Mouse (Mus musculus) ovary, adult 18-20 months (tissue): ENCODE data around the gene Ccdc63.

Experiments
- DNase-seq: peaks from one replicate; pipeline ENCODE4 v3.0.0; 2022; ENCODE audit warnings: low spot score, mixed read lengths

Gene Ccdc63

DNA sequence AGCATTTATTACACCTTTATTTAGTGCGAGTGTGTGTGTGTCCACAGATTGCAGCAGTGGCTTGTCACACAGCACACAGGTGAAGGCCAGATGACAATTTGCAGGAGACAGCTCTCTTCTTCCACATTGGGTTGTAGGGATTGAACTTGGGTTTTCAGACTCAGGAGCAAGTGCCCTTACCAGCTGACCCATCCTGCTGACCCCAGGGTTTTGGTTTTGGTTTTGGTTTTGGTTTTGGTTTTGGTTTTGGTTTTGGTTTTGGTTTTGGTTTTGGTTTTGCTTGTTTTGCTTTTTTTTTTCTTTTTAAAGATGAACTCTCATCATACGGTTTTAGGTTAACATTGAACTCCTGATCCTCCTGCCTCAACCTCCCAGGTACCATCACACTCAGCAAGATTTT is 57.3 kb downstream of the Ccdc63 start:
- DNase-seq, result no peak

DNA sequence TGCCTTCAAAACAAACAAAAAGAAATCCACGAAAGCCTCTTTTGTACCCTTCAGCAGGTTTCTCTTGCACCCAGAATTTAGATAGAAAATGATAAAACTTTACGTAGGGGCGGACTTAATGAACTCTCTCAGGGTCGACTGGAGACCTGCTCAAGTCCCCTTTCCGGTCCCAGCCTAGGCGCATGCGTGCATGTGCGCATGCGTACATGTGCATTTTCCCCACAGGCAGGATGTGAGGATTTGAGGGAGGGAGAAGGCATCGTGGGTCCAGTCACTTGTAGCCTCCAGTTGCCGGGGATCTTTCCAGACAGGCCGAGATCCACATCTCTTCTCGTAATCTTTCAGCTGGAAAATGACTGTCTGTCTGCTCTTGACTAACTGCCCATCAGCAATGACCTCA is 59.2 kb downstream of the Ccdc63 start:
- no peak for DNase-seq

DNA sequence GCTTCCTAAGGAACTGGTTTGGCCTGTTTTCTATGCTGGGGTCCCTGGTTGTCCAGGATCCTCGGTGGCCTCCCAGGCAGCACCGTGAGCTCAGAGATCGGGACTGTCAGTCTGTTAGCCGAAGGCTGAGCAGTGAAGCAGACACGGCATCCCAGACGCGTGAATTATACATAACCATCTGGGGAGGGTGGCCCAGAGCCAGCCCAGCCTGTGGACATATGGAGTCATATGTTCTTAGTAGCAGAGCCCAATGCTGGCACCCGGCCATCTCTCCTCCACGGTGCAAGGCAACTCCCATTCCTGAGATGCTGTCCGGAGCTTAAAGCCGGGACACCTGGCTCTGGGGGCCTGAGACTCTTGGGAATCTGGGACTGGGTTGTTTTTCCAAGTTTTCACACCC is 59.7 kb downstream of the Ccdc63 start:
- no peak for DNase-seq

DNA sequence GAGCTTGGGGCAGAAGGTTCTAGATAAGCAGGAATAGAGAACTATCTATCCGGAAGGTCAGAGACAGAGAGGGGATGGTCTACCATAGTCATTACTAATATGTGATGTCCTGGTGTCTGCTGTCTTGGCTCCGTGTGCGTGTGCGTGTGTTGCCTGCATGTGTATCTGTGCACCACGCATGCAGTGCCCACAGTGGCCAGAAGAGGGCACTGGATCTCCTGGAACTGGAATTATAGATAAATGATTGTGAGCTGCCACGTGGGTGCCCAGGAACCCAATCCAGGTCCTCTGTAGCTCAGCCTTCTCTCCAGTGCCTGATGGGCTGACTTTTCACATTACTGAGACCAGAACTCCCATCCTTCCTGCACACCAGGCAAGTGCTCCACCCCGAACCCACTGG is 60.8 kb downstream of the Ccdc63 start:
- DNase-seq, result no peak

DNA sequence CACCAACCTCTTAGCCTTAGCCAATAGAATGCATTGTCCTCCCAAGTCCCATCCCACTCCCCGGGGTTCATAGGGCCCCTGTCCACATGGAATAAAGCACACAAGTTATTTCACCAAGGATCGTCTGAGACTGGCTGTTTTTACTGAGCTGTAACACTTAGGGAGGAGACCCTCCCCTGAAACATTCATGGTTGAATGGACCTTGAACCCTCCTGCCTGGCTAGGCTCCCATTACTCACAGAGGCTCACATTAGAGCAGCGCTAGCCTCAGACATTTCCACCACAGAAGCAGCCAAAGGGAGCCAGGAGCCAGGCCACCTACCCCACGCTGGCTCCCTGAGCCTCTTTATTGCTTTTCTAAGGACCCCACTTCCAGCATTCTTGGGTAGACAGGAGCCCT is 63.4 kb downstream of the Ccdc63 start:
- DNase-seq, result no peak

DNA sequence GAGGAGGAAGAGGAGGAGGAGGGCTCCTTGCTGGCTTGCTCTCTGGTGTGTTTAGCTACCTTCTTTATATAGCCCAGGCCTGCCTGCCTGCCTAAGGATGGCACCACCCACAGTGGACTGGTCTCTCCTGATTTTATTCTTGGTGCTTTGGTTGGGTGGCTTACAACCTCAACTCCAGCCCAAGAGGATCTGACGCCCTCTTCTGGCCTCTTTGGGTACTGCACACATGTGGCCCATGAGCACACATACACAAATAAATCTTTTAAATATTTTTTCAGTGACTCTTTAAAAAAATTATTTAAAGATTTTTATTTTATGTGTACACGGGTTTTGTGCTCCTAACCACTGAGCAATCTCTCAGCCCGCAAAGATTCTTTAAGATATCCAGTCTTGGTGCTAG is 64.9 kb downstream of the Ccdc63 start:
- DNase-seq, result no peak

DNA sequence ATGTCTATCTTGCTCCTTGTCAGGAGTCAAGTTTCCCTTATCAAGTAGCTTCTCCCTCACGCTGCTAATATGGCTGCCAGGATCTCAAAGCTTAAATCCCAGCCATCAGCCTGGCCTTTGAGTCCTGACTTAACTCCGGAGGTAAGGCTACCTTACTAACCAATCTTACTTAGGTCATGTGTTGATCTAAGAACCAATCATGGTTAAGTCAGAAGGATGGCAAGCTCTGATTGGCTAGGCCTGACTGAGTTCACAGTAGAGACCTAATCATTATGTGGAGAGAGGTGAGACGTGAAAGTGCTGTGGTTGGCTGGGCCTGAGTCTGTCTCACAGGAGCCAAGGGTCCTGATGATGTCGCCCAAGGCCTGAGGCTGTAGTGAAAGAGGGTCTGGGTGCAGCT is 68.6 kb downstream of the Ccdc63 start:
- no peak for DNase-seq

DNA sequence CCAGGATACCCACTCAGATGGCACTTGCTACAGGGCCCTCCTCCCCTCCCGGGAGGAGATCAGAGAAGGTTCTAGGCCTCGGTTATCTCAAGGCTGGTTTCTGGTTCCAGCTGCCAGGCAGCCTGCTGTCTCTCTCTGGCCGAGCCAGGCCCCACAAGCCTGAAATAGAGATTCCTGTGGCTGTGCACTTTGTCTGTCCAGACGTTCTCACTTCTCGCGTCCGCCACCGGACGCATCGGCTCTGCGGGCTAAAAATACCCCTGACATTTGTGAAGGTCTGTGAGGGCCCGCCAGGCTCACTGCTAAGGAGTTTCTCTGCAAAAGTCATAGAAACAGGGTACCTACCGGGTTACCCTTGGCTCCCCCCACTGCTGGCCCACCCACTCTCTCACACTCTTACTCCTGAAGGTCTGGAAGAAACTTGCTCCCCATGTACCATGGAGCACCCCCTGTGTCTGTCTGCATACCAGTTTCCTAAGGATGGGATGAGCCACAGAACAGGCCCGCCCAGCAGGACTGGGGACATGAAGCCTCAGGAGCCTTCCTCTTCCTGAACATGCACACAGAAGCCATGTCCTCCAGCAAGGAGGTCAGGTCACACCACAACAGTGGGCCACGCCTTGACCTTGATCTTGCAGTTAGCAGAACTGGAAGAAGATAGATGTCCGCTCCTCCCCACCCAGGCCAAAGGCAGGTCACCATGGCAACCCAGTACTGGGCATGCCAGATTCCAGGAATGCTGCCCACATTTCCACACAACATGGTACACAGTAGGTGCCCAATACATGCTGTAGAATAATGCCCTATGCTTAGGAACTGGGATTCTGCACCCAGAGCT is 69.4 kb downstream of the Ccdc63 start:
- peak; percentile 68 for DNase-seq

DNA sequence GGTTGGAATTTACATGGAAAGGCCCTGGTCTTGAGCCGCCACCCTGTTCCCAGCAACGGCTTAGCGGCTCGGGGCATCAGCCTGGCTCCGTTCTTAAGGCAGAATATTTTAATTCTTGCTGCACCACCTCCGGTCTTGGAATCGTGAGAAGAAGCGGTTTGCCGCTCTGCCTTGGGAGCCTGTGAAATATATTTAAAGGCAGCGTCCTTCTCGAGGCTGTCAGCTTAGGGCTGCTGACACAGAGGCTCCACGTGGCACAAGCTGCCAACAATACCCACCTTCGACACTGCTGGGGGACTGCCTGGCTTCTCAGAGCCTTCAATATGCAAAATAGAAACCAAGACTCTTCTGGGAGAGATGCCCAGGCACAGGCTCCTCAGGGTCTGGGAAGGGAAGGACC is 72.1 kb downstream of the Ccdc63 start:
- no peak for DNase-seq

DNA sequence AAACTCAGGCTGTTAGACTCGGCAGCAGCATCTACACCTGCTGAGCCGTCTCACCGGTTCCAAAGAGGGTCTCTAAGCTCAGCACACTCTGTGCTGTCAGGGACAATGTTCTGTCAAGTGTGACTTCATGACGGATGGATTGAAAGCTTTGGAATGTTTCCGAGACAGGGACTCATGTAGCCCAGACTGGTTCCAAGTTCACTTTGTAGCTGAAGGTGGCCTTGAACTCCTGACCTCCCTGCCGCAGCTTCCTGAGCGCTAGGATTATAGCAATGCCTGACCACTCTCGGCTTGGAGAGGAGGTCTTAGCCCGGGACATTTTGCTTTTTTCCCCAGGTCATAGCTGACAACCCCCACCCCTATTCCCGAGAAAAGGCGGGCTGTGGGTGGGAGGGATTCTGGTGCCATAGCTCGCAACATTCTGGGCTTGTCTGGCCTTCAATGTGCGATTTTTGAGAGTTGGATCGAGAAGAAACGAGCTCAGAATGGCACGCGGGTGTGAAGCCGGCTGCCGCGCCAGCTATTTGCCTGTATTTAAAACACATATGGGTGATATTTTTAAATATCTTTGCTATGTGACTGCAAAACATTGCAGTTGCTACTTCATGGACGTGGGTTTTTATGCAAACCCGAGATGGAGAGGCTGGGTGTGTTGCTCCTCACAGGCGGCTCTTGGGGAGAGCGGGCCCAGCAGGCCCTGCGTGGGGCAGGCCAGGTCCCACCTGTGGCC is 77.3 kb downstream of the Ccdc63 start:
- no peak for DNase-seq

DNA sequence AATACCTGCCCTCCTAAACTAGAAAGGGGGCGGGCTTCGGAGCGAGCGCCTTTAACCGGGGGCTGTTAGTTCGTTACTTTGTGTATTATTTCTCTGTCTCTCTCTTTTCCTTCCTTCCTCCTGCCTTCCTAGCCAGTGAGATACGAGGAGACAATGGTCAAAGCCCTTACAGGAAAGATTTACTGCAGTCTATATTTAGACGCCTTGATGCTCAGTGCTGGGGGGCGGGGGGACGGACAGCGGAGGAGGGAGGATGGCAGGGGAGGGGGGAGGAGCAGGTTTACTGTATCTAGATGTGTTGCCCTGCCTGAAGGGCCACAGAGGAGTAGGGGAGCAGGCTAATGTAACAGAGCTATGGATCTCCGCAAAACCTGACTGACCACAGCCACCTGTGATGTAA is 78.1 kb downstream of the Ccdc63 start:
- DNase-seq, result no peak

DNA sequence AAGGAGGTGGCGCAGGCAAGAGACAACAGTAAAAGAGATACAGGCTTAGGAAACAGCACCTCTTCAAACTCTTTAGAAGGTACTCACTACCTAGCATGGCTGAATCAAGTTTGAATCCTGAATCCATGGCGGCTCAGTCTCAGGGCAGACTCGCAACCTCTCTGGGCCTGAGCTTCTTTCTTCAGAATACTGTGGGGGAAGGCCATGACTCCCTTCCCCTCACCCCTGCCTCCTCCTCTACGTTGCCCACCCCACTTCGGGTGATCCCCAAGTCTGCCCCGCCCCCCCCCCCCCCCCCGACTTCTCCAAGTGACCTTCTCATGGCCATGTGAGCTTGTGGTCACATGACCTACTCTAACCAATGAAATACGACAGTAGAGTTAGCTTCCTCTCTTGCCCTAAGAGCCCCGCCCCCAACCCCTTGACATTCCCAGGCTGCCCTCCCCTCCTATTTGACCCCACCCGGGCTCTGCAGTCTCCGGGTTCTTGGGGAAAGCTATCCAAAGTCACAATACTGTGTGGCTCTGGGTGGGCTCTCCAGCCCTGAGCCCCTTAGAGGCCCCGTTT is 79.8 kb downstream of the Ccdc63 start:
- DNase-seq, result no peak

DNA sequence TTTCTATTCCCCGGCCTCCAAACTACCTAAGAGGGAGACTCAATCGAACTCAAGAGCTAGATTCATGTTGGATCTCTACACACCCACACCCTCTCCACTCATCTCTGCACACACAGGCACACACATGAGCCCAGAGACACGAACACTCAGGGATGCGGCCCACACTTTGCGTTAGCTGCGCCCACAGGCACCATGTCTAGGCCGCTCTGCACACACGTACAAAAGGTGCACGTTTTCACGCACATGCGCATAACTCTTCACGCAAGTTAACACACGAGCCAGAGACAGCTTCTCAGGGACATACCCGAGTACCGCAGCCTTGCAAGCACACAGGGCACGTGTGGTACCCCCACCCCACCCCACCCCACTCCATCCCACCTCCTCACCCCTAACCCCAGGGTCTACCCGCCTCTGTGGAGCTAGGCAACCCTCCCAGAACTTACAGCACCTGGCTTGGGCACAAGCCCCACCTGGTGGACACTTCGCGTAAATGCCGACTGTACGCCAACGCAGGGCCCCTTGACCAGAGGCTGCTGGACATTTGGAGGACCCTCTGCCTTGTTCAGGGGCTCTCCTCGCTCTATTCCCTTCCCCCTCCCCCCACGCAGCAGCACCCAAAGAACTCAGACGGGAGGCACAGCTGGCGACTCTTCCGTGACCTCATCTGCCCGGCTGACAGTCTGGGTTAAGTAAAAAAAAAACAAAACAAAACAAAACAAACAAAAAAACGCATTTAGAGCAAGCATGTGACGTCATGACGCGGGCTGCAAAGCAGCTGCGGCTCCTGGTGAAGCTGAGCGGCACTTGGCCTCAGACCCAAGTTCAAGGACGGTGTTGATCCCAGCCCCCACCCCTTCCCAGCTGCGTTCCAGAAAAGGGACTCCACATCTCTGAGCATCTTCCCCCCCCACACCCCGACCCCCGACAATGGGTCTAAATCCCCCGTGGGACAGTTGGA is 81.3 kb downstream of the Ccdc63 start:
- DNase-seq, result no peak
